Mouse (Mus musculus) lung, adult 2 months (tissue): ENCODE results near the gene Necap2.

Experiments used
- CTCF ChIP-seq: fragments of 200-500 bp; IDR thresholded peaks from 2 replicates; pipeline ENCODE4 v1.5.1; 2011; ENCODE audit warnings: mild to moderate bottlenecking, low read length, control low read depth; ENCODE audit not compliant: insufficient read depth
- POLR2A ChIP-seq: fragments of 200-500 bp; IDR thresholded peaks from 2 replicates; pipeline ENCODE4 v1.6.1; 2011; ENCODE audit warnings: low read depth, mild to moderate bottlenecking, control low read depth, low read length, borderline replicate concordance; ENCODE audit errors: extremely low read depth

DNA sequence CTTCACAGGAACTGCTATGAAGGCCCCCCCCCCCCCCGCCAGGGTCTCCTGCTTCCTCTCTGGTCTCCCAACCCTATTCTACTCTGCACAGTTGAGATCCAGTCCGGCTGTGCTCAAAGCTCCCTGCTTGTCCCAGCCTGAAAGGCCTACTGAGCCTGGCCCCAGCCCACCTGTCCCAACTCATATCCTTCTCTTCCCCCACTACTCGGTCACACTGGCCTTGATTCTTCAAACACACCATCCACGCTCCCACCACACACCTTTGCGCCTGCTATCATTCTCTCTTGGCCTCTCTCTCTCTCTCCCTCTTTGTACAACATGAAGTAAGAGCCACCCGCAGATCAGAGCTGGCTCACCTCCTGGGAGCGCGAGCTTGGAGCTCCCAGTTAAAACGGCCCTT is 19.3 kb downstream of the Necap2 start:
- TF ChIP-seq POLR2A = no peak
- TF ChIP-seq CTCF = no peak
